In genomic region chr2:131179990-131180587, GRCm38 (mm10) we compare ENCODE assay signal across 8 mouse cellular contexts. TPM values are rescaled to one million over a fixed set of nuclear protein-coding genes. Genes with fewer than 3 reads are reported as not detected.
A peak's percentile ranks its signal among the peaks of the same experiment; 100 is the strongest.
DNase-seq lines count a peak whose midpoint lies in the region; ATAC-seq and TF ChIP-seq lines count a peak whose summit lies in the region.

Gene Cenpb, minus strand, starts transcription at chr2:131180067.

- peak within 1 kb of the TSS; percentile 82 for H3K27ac ChIP-seq in heart, embryonic 12.5 days (ENCODE audit: poor library complexity, severe bottlenecking)
- H3K27ac ChIP-seq in kidney, postnatal 0 days: peak within 1 kb of the TSS; percentile 97
- H3K27ac ChIP-seq in liver, embryonic 13.5 days: peak within 1 kb of the TSS; percentile 94
- peak within 1 kb of the TSS; percentile 95 for H3K27ac ChIP-seq in stomach, embryonic 15.5 days

- H3K9me3 ChIP-seq in erythroblast, embryonic 14.5 days (ENCODE audit: control insufficient read depth, low read length): no peaks in the 10 kb centered on the region
- H3K9me3 ChIP-seq in heart, embryonic 12.5 days (replicated peaks): no peaks in the 10 kb centered on the region
- no peaks in the 10 kb centered on the region for H3K9me3 ChIP-seq in kidney, postnatal 0 days (replicated peaks; ENCODE audit: low read length)
- no peaks in the 10 kb centered on the region for H3K9me3 ChIP-seq in liver, embryonic 13.5 days (replicated peaks)
- no peaks in the 10 kb centered on the region for H3K9me3 ChIP-seq in stomach, embryonic 15.5 days

- DNase-seq in CD4-positive helper T cell, adult 2 months (ENCODE audit: low read depth, low spot score): peak; percentile 78
- peak; percentile 90 for DNase-seq in brain, adult 2 months (ENCODE audit: low read depth, low spot score)
- DNase-seq in kidney, postnatal 0 days (ENCODE audit: low spot score): peak; percentile 85
- peak; percentile 72 for DNase-seq in liver, embryonic 13.5 days
- DNase-seq in neural tube, embryonic 10.5 days (ENCODE audit: extremely low spot score, low spot score): peak; percentile 85

- H3K4me1 ChIP-seq in erythroblast, embryonic 14.5 days (ENCODE audit: control insufficient read depth): peaks cover 69% of the 10 kb centered on the region
- H3K4me1 ChIP-seq in heart, embryonic 12.5 days (replicated peaks): peaks cover 33% of the 10 kb centered on the region
- H3K4me1 ChIP-seq in kidney, postnatal 0 days (replicated peaks; ENCODE audit: insufficient read depth, low read length): peaks cover 33% of the 10 kb centered on the region
- H3K4me1 ChIP-seq in liver, embryonic 13.5 days (replicated peaks): peaks cover 57% of the 10 kb centered on the region
- peaks cover 34% of the 10 kb centered on the region for H3K4me1 ChIP-seq in stomach, embryonic 15.5 days

- peaks cover 43% of the 10 kb centered on the region for H3K36me3 ChIP-seq in erythroblast, embryonic 14.5 days (ENCODE audit: control insufficient read depth)
- peaks cover 22% of the 10 kb centered on the region for H3K36me3 ChIP-seq in heart, embryonic 12.5 days
- no peaks in the 10 kb centered on the region for H3K36me3 ChIP-seq in kidney, postnatal 0 days (ENCODE audit: insufficient read depth, low read length)
- peaks cover 13% of the 10 kb centered on the region for H3K36me3 ChIP-seq in liver, embryonic 13.5 days
- H3K36me3 ChIP-seq in stomach, embryonic 15.5 days: 0 out of 2 replicates have a peak, but pooled peaks cover 3% of the 10 kb centered on the region

- H3K9ac ChIP-seq in heart, embryonic 12.5 days: peak within 1 kb of the TSS; percentile 91
- H3K9ac ChIP-seq in kidney, postnatal 0 days (ENCODE audit: low read depth, low read length): peak within 1 kb of the TSS; percentile 98
- H3K9ac ChIP-seq in liver, embryonic 13.5 days: peak within 1 kb of the TSS; percentile 96
- peak within 1 kb of the TSS; percentile 92 for H3K9ac ChIP-seq in stomach, embryonic 15.5 days

- TF ChIP-seq CTCF in kidney, postnatal 0 days (IDR thresholded peaks at IDR 0.05; ENCODE audit: low read depth): peak; percentile 51

- no peaks in the 10 kb centered on the region for H3K27me3 ChIP-seq in erythroblast, embryonic 14.5 days (ENCODE audit: control insufficient read depth)
- H3K27me3 ChIP-seq in heart, embryonic 12.5 days (replicated peaks): no peaks in the 10 kb centered on the region
- no peaks in the 10 kb centered on the region for H3K27me3 ChIP-seq in kidney, postnatal 0 days (ENCODE audit: insufficient read depth, low read length)
- H3K27me3 ChIP-seq in liver, embryonic 13.5 days: no peaks in the 10 kb centered on the region
- H3K27me3 ChIP-seq in stomach, embryonic 15.5 days (replicated peaks): no peaks in the 10 kb centered on the region

- H3K4me2 ChIP-seq in heart, embryonic 12.5 days: peak within 1 kb of the TSS; percentile 95
- peak within 1 kb of the TSS; percentile 96 for H3K4me2 ChIP-seq in kidney, postnatal 0 days (ENCODE audit: low read length)
- peak within 1 kb of the TSS; percentile 98 for H3K4me2 ChIP-seq in liver, embryonic 13.5 days
- H3K4me2 ChIP-seq in stomach, embryonic 15.5 days: peak within 1 kb of the TSS; percentile 76

- WGBS in heart, embryonic 12.5 days: 9% methylated on average over 57 of the region's 57 CpGs
- WGBS in kidney, postnatal 0 days: 5% methylated on average over 29 of the region's 57 CpGs
- WGBS in liver, embryonic 13.5 days (ENCODE audit: insufficient replicate concordance): 3% methylated on average over 51 of the region's 57 CpGs
- 3% methylated on average over 34 of the region's 57 CpGs for WGBS in stomach, embryonic 15.5 days

- H3K4me3 ChIP-seq in erythroblast, embryonic 14.5 days (replicated peaks): peak within 1 kb of the TSS; percentile 79
- H3K4me3 ChIP-seq in heart, embryonic 12.5 days: peak within 1 kb of the TSS; percentile 87
- peak within 1 kb of the TSS; percentile 69 for H3K4me3 ChIP-seq in kidney, postnatal 0 days (replicated peaks; ENCODE audit: low read depth, low read length)
- H3K4me3 ChIP-seq in liver, embryonic 13.5 days (replicated peaks): peak within 1 kb of the TSS; percentile 82
- peak within 1 kb of the TSS; percentile 83 for H3K4me3 ChIP-seq in stomach, embryonic 15.5 days (replicated peaks)

- peak; percentile 80 for ATAC-seq in heart, embryonic 12.5 days (ENCODE audit: insufficient number of reproducible peaks, low FRiP score)
- peak; percentile 79 for ATAC-seq in kidney, postnatal 0 days (replicated peaks; ENCODE audit: low FRiP score, low read depth)
- ATAC-seq in liver, embryonic 13.5 days (ENCODE audit: low read depth): peak; percentile 83
- peak; percentile 80 for ATAC-seq in stomach, embryonic 15.5 days (ENCODE audit: insufficient read depth, low FRiP score, low read depth)

RNA-seq across cellular contexts. Expression of gene Cenpb, which starts in this region (rescaled TPM):
- polyA plus RNA-seq in erythroblast, embryonic 14.5 days (2012): 27.7 and 31.8 TPM in 2 replicates
- polyA plus RNA-seq in heart, embryonic 12.5 days (2016; fragmentation: Nextera tagmentation; extraction: Ambion mirVana): 6.9 and 7.2 TPM in 2 replicates
- 13.1 and 15.3 TPM in 2 replicates for polyA plus RNA-seq in kidney, postnatal 0 days (2015; fragmentation: Nextera tagmentation; extraction: Ambion mirVana)
- polyA plus RNA-seq in liver, embryonic 13.5 days (2015; fragmentation: Nextera tagmentation; extraction: Ambion mirVana): 3.5 and 4.5 TPM in 2 replicates
- 15.4 and 16.4 TPM in 2 replicates for polyA plus RNA-seq in stomach, embryonic 15.5 days (2015; fragmentation: Nextera tagmentation; extraction: Ambion mirVana)

Comparison
In these comparisons a context has a peak if more than half of its experiments do, and no peak if none do; other contexts are left out.
1. Peak in every context shown above with its lines: DNase-seq, ATAC-seq, H3K4me3 ChIP-seq and H3K27ac ChIP-seq.